Mouse (Mus musculus) liver, embryonic 12.5 days (tissue): ENCODE measurements around the gene Got2. TPM values are rescaled to one million over a fixed set of nuclear protein-coding genes. Genes with fewer than 3 reads are reported as not detected.
A peak's percentile ranks its signal among the peaks of the same experiment; 100 is the strongest.
"Not testable (repeated sequence)": the region's sequence is repeated elsewhere in the genome, so short reads cannot be mapped to it uniquely, and the experiment has no call there.

ENCODE experiments used
- ATAC-seq: fragments of 200-750 bp; cut with Nextera tagmentation; 2 replicates; pipeline ENCODE4 v1.8.0; 2017; ENCODE audit warnings: moderate number of reproducible peaks, mild to moderate bottlenecking, moderate library complexity
- H3K27ac ChIP-seq: fragments of 300-500 bp; sonication (generic); 2 replicates; pipeline ENCODE4 v1.5.1; 2016; ENCODE audit warnings: mild to moderate bottlenecking
- H3K27me3 ChIP-seq: fragments of 300-500 bp; sonication (generic); replicated peaks from 2 replicates; pipeline ENCODE4 v1.6.1; 2016; ENCODE audit warnings: mild to moderate bottlenecking, moderate library complexity
- H3K36me3 ChIP-seq: fragments of 300-500 bp; sonication (generic); 2 replicates; pipeline ENCODE4 v1.6.1; 2016; ENCODE audit warnings: mild to moderate bottlenecking, moderate library complexity
- H3K4me1 ChIP-seq: fragments of 300-500 bp; sonication (generic); 2 replicates; pipeline ENCODE4 v1.6.1; 2016
- H3K4me2 ChIP-seq: fragments of 300-500 bp; sonication (generic); 2 replicates; pipeline ENCODE4 v1.6.1; 2016; ENCODE audit warnings: mild to moderate bottlenecking, moderate library complexity
- H3K4me3 ChIP-seq: fragments of 300-500 bp; sonication (generic); 2 replicates; pipeline ENCODE4 v1.5.1; 2016; ENCODE audit warnings: mild to moderate bottlenecking, moderate library complexity
- H3K9ac ChIP-seq: fragments of 300-500 bp; sonication (generic); 2 replicates; pipeline ENCODE4 v1.6.1; 2016; ENCODE audit warnings: mild to moderate bottlenecking, moderate library complexity
- H3K9me3 ChIP-seq: fragments of 300-500 bp; sonication (generic); replicated peaks from 2 replicates; pipeline ENCODE4 v1.6.1; 2016; ENCODE audit warnings: mild to moderate bottlenecking, moderate library complexity
- WGBS: fragments of 180-500 bp; shearing (Covaris S2); methylation state at CpG from one replicate; pipeline ENCODE4 v1.1.7; 2016; ENCODE audit not compliant: insufficient replicate concordance; 5-methylcytosine and 5-hydroxymethylcytosine counted together
- polyA plus RNA-seq: library from polyadenylated mRNA; unstranded; fragments of >200 nt; fragmentation: Nextera tagmentation; extraction: Ambion mirVana; gene quantifications from 2 replicates; pipeline ENCODE4 v1.2.1, GENCODE M21; 2016

The Got2 gene
- polyA plus RNA-seq, 1 experiment from 2014 or later: 223 TPM

DNA sequence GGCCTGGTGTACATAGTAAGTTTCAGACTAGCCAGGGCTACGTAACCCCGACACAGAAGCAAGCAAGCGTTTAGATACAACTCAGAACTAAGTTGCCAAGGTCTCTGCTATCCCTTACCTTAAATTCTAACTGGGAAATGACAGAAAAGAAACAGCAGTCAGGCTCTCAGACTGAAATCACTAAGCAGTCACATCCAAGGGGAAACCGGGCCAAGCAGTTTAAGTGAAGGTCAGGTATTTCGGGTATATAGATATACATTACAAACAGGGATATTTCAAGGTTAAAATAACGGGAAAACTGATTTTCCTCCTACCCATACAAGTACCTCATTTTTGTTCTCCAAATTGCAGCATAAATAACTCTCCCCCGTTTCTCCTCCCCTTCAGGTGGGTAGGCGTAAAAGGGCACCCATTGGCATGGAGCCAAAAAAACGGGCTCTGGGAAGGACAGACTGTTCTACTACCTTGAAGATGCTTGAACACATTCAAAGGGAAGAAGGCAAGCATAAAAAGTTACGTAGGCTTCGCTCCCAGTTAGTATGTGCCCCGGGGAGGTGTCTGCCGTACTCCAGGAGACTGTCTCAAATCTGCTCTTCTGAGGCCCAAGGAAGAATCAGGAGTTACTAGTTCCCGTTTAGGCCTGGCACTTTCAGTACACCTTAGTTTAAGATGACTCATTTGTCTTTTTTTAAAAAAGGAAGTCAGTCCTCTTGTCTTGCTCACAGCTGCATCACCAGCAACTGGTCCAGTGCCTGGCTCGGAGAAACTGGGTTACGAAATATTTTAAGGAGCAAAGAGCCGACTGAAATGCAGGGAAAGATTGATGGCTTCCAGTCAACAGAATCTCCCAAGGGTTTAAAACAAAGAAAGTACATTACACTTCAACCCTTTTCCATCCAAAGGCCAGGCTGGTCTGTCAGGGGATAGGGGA is 1.4 kb downstream of the Got2 start:
- peak overlapping the region; percentile 96 for H3K4me2 ChIP-seq
- 63% methylated on average over 17 of the region's 17 CpGs for WGBS

DNA sequence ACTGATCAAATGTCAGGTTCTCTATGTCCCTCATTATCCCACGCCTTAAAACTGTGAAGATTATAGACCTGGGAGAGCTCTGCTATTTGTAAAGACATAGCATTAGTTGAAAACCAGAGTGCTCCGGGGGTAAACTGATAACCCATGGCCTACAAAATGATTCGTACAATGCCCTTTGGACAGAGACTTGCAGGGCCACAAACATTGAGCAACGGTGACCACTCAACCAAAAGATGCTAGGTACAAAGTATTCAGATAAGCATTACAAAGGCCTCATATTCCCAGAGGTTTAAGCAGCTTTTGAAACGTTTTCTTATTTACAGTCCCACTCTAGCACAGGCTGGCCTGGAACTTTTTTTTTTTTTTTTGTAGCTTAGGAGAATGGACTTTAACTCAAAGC is 2.4 kb downstream of the Got2 start:
- Histone ChIP-seq H3K27me3 (no peaks in the 10 kb centered on the region), H3K27ac (peak overlapping the region; percentile 36; the same call in 1 of the 2 replicates), H3K9me3 (no peaks in the 10 kb centered on the region), H3K9ac (no peak overlapping the region), H3K4me3 (no peak overlapping the region), H3K36me3 (peaks cover 15% of the 10 kb centered on the region), H3K4me1 (peaks cover 44% of the 10 kb centered on the region), H3K4me2 (peak overlapping the region; percentile 27; the same call in 1 of the 2 replicates)
- ATAC-seq: no peak
- 59% methylated on average over 5 of the region's 5 CpGs for WGBS

More for the DNA sequence above, 1.4 kb downstream of the Got2 start:
- Histone ChIP-seq H3K36me3 (peaks cover 15% of the 10 kb centered on the region), H3K27me3 (no peaks in the 10 kb centered on the region), H3K27ac (peak overlapping the region; percentile 78), H3K4me3 (peak overlapping the region; percentile 81), H3K9me3 (no peaks in the 10 kb centered on the region), H3K9ac (peak overlapping the region; percentile 81), H3K4me1 (peaks cover 38% of the 10 kb centered on the region)
- ATAC-seq: no peak

GRCm38 (mm10) chr8:95885271-95885841 is 3.0 kb downstream of the Got2 start:
- no peak overlapping the region for H3K9ac ChIP-seq
- H3K4me1 ChIP-seq: peaks cover 44% of the 10 kb centered on the region
- H3K27ac ChIP-seq: peak overlapping the region; percentile 36; the same call in 1 of the 2 replicates
- WGBS: 59% methylated on average over 5 of the region's 5 CpGs
- no peaks in the 10 kb centered on the region for H3K27me3 ChIP-seq
- ATAC-seq: no peak
- H3K9me3 ChIP-seq: no peaks in the 10 kb centered on the region
- H3K4me2 ChIP-seq: peak overlapping the region; percentile 27
- H3K36me3 ChIP-seq: peaks cover 15% of the 10 kb centered on the region
- no peak overlapping the region for H3K4me3 ChIP-seq

GRCm38 (mm10) chr8:95884491-95884890 is 3.9 kb downstream of the Got2 start:
- peaks cover 20% of the 10 kb centered on the region for H3K36me3 ChIP-seq
- H3K4me1 ChIP-seq: peaks cover 48% of the 10 kb centered on the region
- 68% methylated on average over 11 of the region's 12 CpGs for WGBS
- H3K27me3 ChIP-seq: no peaks in the 10 kb centered on the region
- H3K27ac ChIP-seq: no peak overlapping the region
- no peak overlapping the region for H3K9ac ChIP-seq
- no peak for ATAC-seq
- H3K9me3 ChIP-seq: no peaks in the 10 kb centered on the region
- peak overlapping the region; percentile 27; the same call in 1 of the 2 replicates for H3K4me2 ChIP-seq
- H3K4me3 ChIP-seq: no peak overlapping the region

GRCm38 (mm10) chr8:95882191-95882590 is 6.2 kb downstream of the Got2 start:
- Histone ChIP-seq H3K36me3 (peaks cover 33% of the 10 kb centered on the region), H3K4me1 (peaks cover 54% of the 10 kb centered on the region), H3K27ac (no peak overlapping the region), H3K27me3 (no peaks in the 10 kb centered on the region), H3K9me3 (no peaks in the 10 kb centered on the region), H3K4me3 (no peak overlapping the region), H3K9ac (no peak overlapping the region), H3K4me2 (no peak overlapping the region)
- WGBS: 67% methylated on average over 9 of the region's 9 CpGs
- ATAC-seq: no peak

DNA sequence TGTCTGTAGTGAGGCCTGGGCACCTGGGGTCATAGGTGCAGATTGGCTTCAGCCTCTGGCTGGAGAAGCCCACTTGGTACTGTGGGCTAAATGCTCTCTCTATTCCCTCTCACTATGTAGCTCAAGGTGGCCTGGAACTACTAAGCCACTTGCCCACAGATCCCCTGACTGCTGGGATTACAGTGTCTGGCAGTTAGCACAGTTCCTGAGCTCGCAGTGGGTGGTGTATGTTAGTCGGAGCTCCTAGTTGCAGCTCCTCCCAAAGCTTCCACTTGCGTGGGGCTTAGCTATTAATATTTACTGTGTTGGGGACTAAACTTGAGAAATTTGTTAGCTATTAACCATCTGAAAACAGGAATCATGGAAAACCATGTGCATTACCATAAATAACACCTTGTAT is 6.8 kb downstream of the Got2 start:
- H3K4me3 ChIP-seq: no peak overlapping the region
- H3K4me1 ChIP-seq: peaks cover 48% of the 10 kb centered on the region
- no peak overlapping the region for H3K27ac ChIP-seq
- H3K9ac ChIP-seq: no peak overlapping the region
- no peak for ATAC-seq
- no peak overlapping the region for H3K4me2 ChIP-seq
- no peaks in the 10 kb centered on the region for H3K9me3 ChIP-seq
- WGBS: 79% methylated on average over 3 of the region's 3 CpGs
- no peaks in the 10 kb centered on the region for H3K27me3 ChIP-seq
- peaks cover 39% of the 10 kb centered on the region for H3K36me3 ChIP-seq

DNA sequence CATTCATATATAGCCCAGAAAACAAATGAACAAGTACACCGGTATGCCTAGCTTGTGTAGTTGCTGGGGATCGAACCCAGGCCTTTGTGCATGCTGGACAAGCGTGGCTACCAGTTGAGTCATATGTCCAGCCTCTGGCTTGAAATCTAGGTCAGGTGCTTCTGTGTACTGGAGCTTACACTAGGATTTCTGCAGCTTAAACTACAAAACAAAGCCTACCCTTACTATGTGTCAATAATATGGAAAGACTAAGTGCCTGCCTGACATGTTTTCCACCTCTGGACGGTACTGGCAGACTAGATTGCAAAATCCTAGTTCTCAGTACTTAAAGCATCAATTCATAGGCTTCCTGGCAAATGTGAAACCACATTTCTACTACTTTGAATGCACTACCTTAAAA is 8.5 kb downstream of the Got2 start:
- ATAC-seq: no peak
- Histone ChIP-seq H3K9me3 (no peaks in the 10 kb centered on the region; the same call in 1 of the 2 replicates), H3K27me3 (no peaks in the 10 kb centered on the region), H3K4me1 (peaks cover 32% of the 10 kb centered on the region), H3K4me2 (no peak overlapping the region), H3K36me3 (peaks cover 55% of the 10 kb centered on the region), H3K4me3 (no peak overlapping the region), H3K27ac (no peak overlapping the region), H3K9ac (no peak overlapping the region)
- WGBS: 82% methylated on average over 4 of the region's 4 CpGs

- peaks cover 65% of the 10 kb centered on the region for H3K36me3 ChIP-seq
- H3K27me3 ChIP-seq: no peaks in the 10 kb centered on the region
- H3K9me3 ChIP-seq: no peaks in the 10 kb centered on the region; the same call in 1 of the 2 replicates
- no peak overlapping the region for H3K27ac ChIP-seq
- no peak overlapping the region for H3K4me3 ChIP-seq
- H3K9ac ChIP-seq: no peak overlapping the region
- H3K4me1 ChIP-seq: peaks cover 24% of the 10 kb centered on the region
- 67% methylated on average over 12 of the region's 12 CpGs for WGBS
- ATAC-seq: no peak
- H3K4me2 ChIP-seq: no peak overlapping the region
Measured at GRCm38 (mm10) chr8:95878176-95878962, 10.0 kb downstream of the Got2 start.

DNA sequence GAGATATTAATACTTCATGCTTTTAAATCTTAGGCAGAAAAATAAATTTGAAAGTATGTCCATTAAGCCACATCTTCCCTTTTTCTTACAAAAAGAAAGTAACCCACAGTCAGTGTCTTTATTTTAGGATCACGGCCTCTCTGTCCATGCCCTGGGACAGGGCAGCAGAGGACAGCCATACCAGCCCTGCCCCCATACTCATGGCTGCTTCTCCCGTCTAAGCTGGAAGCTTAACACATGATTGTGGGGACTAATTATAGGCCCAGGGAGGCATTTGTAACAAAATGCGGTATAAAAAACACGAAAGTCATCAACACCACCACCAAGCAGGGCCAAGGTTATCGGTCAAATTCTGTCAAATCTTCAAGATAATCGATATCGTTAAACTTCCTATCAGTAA is 13.1 kb downstream of the Got2 start:
- Histone ChIP-seq H3K4me1 (peaks cover 18% of the 10 kb centered on the region), H3K4me2 (no peak overlapping the region), H3K4me3 (no peak overlapping the region), H3K9ac (no peak overlapping the region), H3K36me3 (peaks cover 86% of the 10 kb centered on the region), H3K9me3 (no peaks in the 10 kb centered on the region; the same call in 1 of the 2 replicates), H3K27ac (no peak overlapping the region), H3K27me3 (no peaks in the 10 kb centered on the region)
- no peak for ATAC-seq
- WGBS: 88% methylated on average over 7 of the region's 7 CpGs

DNA sequence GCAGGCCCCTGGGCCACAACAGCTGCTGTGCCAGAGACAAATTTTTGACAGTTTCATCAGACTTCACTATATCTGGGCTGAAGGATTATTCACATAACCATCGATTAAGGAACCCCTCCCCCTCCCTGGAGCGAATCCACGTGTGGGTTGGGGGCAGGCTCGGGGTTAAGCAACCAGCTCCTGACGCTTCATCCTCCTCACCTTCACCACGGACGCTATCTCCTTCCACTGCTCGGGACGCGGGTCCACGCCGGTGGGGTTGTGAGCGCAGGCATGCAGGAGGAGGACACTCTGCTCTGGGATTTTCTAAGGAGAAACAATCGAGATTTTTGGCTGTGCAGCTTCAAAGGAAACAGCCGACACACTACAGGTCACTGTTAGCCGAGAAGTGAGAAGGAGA is 16.7 kb downstream of the Got2 start:
- Histone ChIP-seq H3K4me3 (no peak overlapping the region), H3K27me3 (no peaks in the 10 kb centered on the region), H3K27ac (no peak overlapping the region), H3K4me2 (no peak overlapping the region), H3K9ac (no peak overlapping the region), H3K36me3 (peaks cover 99% of the 10 kb centered on the region), H3K9me3 (no peaks in the 10 kb centered on the region; the same call in 1 of the 2 replicates), H3K4me1 (no peaks in the 10 kb centered on the region)
- ATAC-seq: no peak
- 88% methylated on average over 16 of the region's 16 CpGs for WGBS

- not testable (repeated sequence) for H3K4me3 ChIP-seq, ATAC-seq, H3K27me3 ChIP-seq, H3K27ac ChIP-seq, H3K9ac ChIP-seq, H3K4me1 ChIP-seq, H3K9me3 ChIP-seq, H3K4me2 ChIP-seq
- H3K36me3 ChIP-seq: peaks cover 63% of the 10 kb centered on the region
- 89% methylated on average over 18 of the region's 18 CpGs for WGBS
Measured at GRCm38 (mm10) chr8:95864851-95865250, 23.5 kb downstream of the Got2 start.
